Mouse (Mus musculus): Measurements from ENCODE around the gene Ocrl.
A peak's percentile ranks its signal among the peaks of the same experiment; 100 is the strongest.

Ocrl gene

DNA sequence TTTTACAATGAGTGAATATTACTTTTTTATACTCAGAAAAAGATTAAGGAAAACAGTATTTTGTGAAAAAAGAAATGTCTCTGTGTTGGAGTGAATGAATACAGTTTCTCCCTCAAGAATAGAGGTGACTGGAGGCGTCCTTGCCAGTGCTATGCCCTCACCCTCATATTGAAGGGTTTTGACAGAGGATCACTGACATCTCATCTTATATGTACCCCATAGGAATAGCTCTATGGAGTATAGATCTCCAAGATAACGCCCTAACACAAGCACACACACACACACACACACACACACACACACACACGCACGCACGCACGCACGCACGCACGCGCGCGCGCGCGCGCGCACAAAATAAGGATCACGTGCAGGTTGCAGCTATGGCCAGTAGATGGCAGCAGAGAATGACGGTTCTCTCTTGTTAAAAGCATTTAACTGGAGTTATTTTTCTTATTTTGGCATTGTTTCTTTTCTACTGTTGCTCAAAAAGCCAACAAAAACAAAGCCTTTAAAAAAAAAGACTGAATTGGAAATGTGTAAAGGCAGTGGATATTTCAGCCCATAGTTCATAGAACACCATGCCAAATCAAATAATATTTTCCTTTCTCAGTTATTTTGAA is 72.9 kb downstream of the Ocrl start:
- peak; percentile 44 for DNase-seq

DNA sequence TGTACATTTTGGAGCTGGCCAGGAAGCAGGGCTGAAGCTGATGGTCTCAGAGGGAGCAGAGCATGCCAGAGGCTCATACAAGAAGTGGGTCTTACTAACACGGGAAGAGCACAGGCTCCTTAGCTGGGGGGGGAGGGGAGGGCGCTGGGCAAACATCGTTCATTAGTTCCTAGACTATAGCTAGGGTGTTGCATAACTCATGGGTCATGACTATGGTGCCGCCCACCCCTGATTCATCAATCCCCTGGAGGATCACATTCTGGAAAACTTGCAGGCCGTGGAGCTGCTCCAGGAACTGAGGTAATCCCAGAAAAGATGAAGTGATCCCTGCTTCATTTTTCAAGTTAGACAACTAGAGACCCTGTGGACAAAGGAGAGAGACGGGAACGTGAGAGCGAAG is 75.8 kb downstream of the Ocrl start:
- DNase-seq = no peak

DNA sequence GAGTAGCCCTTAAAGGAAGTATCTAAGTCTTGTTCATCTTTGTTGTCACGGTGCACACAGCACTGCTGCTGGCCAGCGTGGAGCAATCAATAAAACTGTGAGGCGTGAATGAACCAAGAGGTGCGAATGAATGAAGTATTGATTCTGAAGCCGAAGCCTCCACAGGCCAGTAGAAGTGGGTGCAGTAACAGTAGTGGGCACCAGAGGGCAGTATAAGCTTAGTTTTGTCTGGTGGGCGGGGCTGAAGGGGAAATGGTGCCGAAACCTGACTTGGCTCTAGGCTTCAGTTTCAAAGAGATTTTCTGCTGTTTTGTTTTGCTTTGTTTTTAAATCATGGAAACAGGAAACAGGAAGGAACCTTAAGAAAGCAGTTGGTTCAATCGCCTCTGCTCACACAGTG is 80.4 kb downstream of the Ocrl start:
- peak; percentile 67 for DNase-seq

DNA sequence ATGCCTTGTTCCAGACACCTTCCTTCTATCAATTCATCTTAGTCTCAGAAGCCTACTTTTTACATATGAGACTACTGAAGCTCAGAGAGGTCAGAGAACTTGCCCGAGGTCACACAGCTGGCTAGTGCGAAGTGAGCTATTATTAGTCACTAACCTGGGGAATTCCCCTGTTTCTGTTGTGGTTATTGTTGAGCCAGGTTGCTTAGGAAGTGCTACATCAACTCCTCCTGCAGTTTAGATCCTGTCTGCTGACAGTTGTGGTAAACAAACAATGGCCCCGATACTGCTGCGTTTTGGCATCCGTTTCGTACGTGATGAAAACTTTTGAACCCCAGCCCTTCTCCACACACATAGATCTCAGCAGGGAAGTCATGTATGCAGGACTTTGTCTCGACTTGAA is 86.2 kb downstream of the Ocrl start:
- no peak for DNase-seq

DNA sequence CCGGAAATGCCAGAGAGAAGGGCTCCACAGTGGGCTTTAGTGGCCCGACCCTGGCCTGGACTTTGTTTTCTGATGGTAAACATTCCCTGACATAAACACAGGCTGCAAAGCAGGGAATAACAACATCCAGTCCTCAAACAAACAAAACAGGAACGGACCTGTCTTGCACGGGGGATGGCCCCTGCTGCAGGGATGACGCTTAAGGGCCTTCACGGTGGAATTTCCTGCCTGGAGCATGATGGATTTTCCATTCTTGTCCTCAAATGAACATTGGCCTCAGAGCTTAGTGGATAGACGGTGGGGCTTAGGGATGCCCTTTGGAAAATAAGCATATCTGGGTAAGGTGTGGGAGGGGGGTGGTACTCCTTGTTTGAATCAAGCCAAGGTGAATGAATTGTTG is 89.0 kb downstream of the Ocrl start:
- DNase-seq = no peak

DNA sequence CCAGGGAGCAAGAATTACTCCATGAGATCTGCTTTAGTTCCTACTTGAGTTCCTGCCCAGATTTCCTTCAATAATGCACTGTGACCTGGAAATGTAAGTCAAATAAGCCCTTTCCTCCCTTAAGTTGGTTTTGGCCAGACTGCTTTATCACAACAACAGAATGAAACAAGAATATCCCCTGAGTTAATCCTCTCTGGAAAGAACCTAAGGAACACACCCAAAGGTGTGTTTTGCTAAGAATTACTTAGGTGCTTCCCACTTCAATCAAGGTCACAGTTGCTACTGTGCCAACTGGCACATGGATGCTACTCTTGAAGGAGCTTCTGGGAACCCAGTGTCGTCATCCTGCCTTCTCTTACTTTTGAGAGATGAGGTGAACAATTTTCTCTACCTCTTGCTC is 92.6 kb downstream of the Ocrl start:
- no peak for DNase-seq

DNA sequence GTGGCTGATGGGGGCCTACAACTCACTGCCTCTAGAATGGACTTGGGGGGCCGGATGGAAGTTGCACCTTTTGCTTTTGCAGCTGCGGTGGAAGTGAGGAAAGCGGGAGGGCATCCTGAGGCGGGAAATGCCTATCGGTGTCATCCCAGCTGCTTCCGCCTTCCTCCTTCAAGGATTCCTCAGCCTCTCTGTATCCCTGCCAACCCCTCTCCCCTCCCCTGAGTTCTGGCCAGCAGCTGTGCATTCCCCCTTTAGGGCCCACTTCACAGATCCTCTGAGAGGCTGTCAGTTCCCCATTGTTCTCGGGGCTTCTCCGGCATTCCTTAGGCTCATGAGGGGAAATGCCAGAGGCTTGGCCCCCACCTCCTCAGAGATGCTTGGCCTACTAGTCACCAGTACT is 93.9 kb downstream of the Ocrl start:
- DNase-seq = no peak

DNA sequence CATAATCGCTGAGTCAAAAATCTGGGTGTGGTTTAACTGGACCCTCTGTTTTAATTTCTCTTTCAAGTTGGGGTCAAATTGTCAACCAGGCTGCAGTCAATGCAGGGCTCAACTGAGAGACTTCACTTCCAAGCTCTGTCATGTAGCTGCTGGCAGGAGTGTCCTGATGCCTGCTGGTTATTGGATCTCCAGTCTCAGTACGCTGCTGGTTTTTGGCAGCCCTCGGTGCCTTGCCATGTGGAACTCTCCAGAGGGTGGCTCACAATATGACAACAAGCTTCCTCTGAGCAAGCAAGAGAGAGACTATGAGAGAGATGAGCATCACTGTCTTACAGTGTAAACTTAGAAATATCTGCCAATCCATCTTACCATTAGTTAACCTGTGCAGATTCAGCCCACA is 99.5 kb downstream of the Ocrl start:
- no peak for DNase-seq
